Mouse (Mus musculus) inflammation-experienced regulatory T-cells, adult 6 months (primary cell): ENCODE results near the gene Il2rg. TPM values are rescaled to one million over a fixed set of nuclear protein-coding genes. Genes with fewer than 3 reads are reported as not detected.

ENCODE experiments used
- ATAC-seq: one replicate; pipeline ENCODE4 v1.8.0; 2017
- polyA plus RNA-seq, 3 experiments: library from polyadenylated mRNA; unstranded; fragments of 100-300 nt; shearing (Covaris generic); gene quantifications; one replicate each; pipeline ENCODE4 v1.2.1; 2017

Gene Il2rg
- 1,000 to 10,000 TPM; 1,580 to 1,755 (median 1,720) TPM for polyA plus RNA-seq

GRCm38 (mm10) chrX:101268025-101268754 lies at the start of gene Il2rg:
Gene Il2rg (minus strand): TSS chrX:101268255.
- peak; percentile 92 for ATAC-seq

- no peak for ATAC-seq
These were observed 45.7 kb upstream of the Il2rg start for GRCm38 (mm10) chrX:101313625-101314359.

- ATAC-seq, result no peak
These were observed 41.2 kb upstream of the Il2rg start for GRCm38 (mm10) chrX:101309299-101309698.

- no peak for ATAC-seq
These were observed 36.6 kb upstream of the Il2rg start for GRCm38 (mm10) chrX:101304646-101305045.

- ATAC-seq, result no peak
These were observed 33.6 kb upstream of the Il2rg start for GRCm38 (mm10) chrX:101301654-101302053.

GRCm38 (mm10) chrX:101300427-101301030 lies 32.5 kb upstream of the Il2rg start:
- ATAC-seq, result no peak

- no peak for ATAC-seq
These were observed 31.7 kb upstream of the Il2rg start for GRCm38 (mm10) chrX:101299473-101300426.

GRCm38 (mm10) chrX:101299055-101299454 lies 31.0 kb upstream of the Il2rg start, which contains the start of gene Nlgn3:
Gene Nlgn3 (plus strand): TSS chrX:101299168.
- no peak for ATAC-seq

GRCm38 (mm10) chrX:101290111-101290510 lies 22.1 kb upstream of the Il2rg start:
- ATAC-seq, result no peak

- no peak for ATAC-seq
These were observed 21.0 kb upstream of the Il2rg start for GRCm38 (mm10) chrX:101289037-101289436.

- no peak for ATAC-seq
These were observed 20.4 kb upstream of the Il2rg start for GRCm38 (mm10) chrX:101288432-101288831.

- ATAC-seq, result no peak
These were observed 19.5 kb upstream of the Il2rg start for GRCm38 (mm10) chrX:101287543-101287942.

GRCm38 (mm10) chrX:101285953-101286670 lies 18.1 kb upstream of the Il2rg start:
- no peak for ATAC-seq

GRCm38 (mm10) chrX:101285534-101285933 lies 17.5 kb upstream of the Il2rg start:
- peak; percentile 69 for ATAC-seq

GRCm38 (mm10) chrX:101282813-101283212 lies 14.8 kb upstream of the Il2rg start:
- ATAC-seq, result no peak

- ATAC-seq, result peak; percentile 95
These were observed 6.1 kb upstream of the Il2rg start, which contains the start of gene Med12 for GRCm38 (mm10) chrX:101273875-101274738. Gene Med12 (plus strand): TSS chrX:101274030.

- ATAC-seq, result peak; percentile 26
These were observed 5.4 kb upstream of the Il2rg start for GRCm38 (mm10) chrX:101273410-101273809.

GRCm38 (mm10) chrX:101268755-101269124 lies 685 bp upstream of the Il2rg start, which contains the start of gene Gm20489:
Gene Gm20489 (minus strand): TSS chrX:101269023.
- no peak for ATAC-seq

GRCm38 (mm10) chrX:101266631-101267030 lies 1.4 kb downstream of the Il2rg start:
- ATAC-seq, result no peak

- no peak for ATAC-seq
These were observed 4.2 kb downstream of the Il2rg start, which contains the start of gene Gm614 for GRCm38 (mm10) chrX:101263892-101264291. Gene Gm614 (minus strand): TSS chrX:101263992.
